Mouse (Mus musculus) kidney, postnatal 10 days (tissue): ENCODE data around the gene Ydjc.
"Not testable (repeated sequence)": the region's sequence is repeated elsewhere in the genome, so short reads cannot be mapped to it uniquely, and the experiment has no call there.

ENCODE experiments used
- DNase-seq: peaks from one replicate; pipeline ENCODE4 v3.0.0; 2021; ENCODE audit warnings: mixed read lengths

Gene Ydjc

GRCm38 (mm10) chr16:17154346-17154745, 9.9 kb downstream of the Ydjc start:
- no peak for DNase-seq

DNA sequence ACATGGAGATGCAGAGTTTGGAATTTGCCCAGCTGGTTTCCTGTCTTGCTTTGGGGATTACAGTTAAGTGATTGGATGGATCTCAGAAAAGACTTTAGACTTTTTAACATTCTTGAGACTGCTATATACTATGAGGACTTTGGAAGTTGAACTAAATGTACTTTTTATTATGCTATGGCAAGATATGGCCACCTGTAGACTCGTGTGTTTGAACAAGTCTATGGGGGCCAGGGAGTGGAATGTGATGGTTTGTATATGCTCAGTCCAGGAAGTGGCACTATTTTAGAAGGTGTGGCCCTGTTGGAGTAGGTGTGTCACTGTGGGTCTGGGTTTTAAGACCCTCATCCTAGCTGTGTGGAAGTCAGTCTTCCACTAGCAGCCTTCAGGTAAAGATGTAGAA, 21.1 kb downstream of the Ydjc start:
- not testable (repeated sequence) for DNase-seq

GRCm38 (mm10) chr16:17167179-17167578, 22.8 kb downstream of the Ydjc start:
- no peak for DNase-seq

GRCm38 (mm10) chr16:17168049-17168448, 23.6 kb downstream of the Ydjc start:
- no peak for DNase-seq

- no peak for DNase-seq
These were observed 31.3 kb downstream of the Ydjc start for GRCm38 (mm10) chr16:17175765-17176164.

- DNase-seq = no peak
These were observed 33.3 kb downstream of the Ydjc start for GRCm38 (mm10) chr16:17177623-17178170.

GRCm38 (mm10) chr16:17179706-17180105, 35.3 kb downstream of the Ydjc start:
- DNase-seq = no peak

- no peak for DNase-seq
These were observed 37.0 kb downstream of the Ydjc start for GRCm38 (mm10) chr16:17181382-17181781.

DNA sequence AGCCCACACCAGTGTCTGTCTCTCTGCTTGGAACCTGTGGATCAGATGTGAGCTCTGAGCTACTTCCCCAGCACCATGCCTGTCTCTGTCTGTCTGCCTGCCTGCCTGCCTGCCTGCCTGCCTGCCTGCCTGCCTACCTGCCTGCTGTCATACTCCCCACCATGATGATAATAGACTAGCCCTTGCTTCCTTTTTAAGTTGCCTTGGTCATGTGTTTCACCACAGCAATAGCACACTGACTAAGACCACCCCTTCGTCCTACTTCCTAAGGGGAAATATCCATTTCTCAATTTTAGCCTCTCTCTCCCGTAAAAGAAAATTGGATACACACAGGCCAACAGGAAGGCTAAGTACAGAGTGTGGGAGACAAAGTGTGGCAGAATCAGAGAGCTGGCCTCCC, 37.7 kb downstream of the Ydjc start:
- no peak for DNase-seq

DNA sequence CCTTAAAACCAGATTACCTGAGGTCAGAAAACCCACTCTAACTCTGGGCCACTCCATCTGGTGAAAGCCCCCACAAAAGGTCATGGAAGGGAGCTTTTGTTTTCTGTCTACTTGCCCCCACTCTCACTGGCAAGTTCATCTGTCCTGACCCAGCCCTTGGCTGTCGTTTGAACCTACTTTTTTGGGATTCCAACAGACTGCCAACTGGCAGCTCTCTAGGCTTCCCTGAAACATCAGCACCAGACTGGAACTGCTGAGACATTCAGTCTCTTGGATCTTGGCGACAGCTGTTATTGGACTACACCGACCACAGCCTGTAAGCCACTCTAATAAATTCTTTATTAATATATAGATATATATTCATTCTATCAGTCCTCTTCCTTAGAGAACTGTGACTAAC, 38.6 kb downstream of the Ydjc start:
- no peak for DNase-seq

DNA sequence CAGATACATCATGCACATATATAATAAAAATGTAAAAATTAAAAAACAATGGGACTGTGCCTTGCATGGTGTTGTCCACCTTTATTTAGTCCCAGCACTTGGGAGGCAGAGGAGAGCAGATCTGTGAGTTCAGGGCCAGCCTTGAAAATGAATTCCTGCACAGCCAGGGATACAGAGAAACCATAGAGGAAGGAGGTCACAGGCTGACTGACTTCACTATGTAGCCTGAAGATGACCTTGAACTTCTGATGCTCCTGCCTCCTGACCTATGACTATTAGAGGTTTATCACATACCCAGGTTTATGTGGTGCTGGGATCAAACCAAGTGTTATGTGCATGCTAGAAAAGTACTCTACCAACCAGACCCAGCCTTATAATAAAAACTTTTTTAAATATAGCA, 41.1 kb downstream of the Ydjc start:
- DNase-seq = no peak

- DNase-seq = no peak
These were observed 49.4 kb downstream of the Ydjc start for GRCm38 (mm10) chr16:17193823-17194222.

DNA sequence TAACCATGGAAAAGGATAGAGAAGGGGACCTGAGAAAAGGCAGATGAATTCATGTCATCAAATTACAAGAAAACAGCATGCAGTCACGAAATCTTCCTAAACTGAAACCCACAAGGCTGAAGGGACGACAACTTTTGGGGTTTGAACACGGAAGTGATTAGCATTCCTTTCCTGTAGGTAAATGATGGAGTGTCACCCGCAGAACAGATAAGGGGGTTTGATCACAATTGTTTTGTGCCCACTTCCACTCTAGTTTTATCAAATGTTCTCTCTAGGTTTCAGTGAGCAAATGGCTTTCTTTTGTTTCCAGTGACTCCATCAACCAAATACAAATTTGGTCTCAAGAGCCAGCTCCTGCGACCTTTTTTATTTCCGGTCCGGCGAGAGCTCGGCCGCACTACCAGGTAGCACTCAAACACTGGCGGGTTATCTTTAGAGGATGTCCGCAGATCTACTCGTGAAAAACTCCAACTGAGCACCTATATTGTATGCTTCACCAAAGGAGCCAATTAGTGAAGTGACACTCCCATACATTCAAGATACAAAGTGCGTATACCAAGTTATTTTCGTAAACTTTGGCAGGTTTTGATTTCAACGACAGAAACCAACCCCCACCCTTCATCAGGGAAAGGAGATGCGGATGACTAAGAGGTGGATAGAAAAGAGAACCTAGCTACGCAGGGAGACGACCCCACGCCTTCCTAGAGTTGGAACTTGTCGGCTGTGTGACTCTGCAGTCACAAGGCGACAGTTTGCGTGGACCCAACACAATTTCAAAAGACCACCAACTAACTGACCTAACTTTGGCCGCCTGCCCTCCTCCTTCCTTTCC, 55.9 kb downstream of the Ydjc start:
- DNase-seq = no peak

DNA sequence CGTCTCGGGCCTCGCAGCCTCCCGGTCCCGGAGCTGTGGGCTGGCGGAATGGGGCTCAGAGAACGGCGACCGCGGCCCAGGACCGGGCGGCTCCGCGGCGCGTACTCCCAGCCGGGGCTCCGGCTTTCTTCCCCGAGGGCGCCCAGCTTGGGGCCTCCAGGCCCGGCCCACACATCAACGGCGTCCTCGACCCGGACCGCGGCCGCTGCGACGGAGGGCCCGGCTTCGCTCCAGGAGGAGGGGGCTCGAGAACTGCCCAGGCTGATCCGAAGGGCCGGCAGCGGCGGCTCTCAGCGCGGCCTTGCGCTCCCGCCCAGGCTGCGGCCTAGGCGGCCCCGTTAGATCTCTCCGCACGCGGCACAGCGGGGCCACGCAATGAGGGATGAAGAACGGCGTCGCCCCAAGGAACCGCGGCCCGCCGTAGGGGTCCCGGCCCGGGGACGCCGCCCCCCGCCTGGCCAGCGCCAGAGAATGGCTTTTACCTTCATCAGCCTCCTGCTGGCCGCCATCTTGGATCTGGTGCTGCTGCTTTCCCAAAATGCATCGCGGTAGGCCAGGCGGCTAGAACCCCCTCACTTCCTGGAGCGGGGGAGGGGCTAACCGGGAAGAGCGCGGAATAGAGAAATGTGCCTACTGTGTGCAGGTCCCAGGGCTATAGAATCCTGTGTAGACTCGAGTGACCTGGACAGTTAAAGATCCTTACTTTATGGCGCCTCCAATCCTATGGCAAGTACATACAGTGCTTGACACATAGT, 56.7 kb downstream of the Ydjc start:
- peak; percentile 90 for DNase-seq

DNA sequence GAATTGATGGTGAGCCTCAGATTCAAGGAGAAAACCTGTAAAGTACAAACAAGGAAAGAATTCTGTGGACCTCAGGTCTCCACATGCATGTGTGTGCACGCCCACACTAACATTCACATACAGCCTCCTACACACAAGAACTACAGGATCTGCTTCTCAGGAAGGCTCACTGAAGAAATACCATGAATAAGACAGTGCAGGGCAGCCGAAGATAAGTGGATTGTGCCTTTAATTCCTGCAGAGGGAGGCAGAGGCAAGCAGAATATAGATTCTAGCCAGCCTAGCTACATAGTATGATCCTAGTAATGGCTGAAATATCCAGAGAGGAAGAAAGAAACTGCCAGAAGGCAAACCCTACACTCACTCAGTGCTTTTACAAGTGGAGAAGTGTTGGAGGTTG, 57.6 kb downstream of the Ydjc start:
- no peak for DNase-seq

- no peak for DNase-seq
These were observed 58.1 kb downstream of the Ydjc start, which contains the start of gene Ube2l3 for GRCm38 (mm10) chr16:17202549-17202948. Gene Ube2l3, minus strand, starts transcription at chr16:17202649.

- DNase-seq = peak; percentile 51
These were observed 60.6 kb downstream of the Ydjc start for GRCm38 (mm10) chr16:17204990-17205389.

GRCm38 (mm10) chr16:17208389-17209361, 64.3 kb downstream of the Ydjc start, which contains the start of gene Rimbp3:
Gene Rimbp3, plus strand, starts transcription at chr16:17208603.
- peak; percentile 92 for DNase-seq

GRCm38 (mm10) chr16:17209404-17209960, 65.1 kb downstream of the Ydjc start:
- peak; percentile 39 for DNase-seq
